Mouse (Mus musculus) intestine, embryonic 14.5 days (tissue): ENCODE data around the gene Far2. TPM values are rescaled to one million over a fixed set of nuclear protein-coding genes. Genes with fewer than 3 reads are reported as not detected.

ENCODE experiments used
- ATAC-seq: fragments of 200-750 bp; cut with Nextera tagmentation; replicated peaks from 2 replicates; pipeline ENCODE4 v1.8.0; 2017; ENCODE audit warnings: low read depth, moderate number of reproducible peaks, moderate TSS enrichment, moderate library complexity; ENCODE audit not compliant: low FRiP score, low TSS enrichment
- DNase-seq: peaks from one replicate; pipeline ENCODE4 v3.0.0-alpha.2; 2018; ENCODE audit warnings: low spot score
- H3K27ac ChIP-seq: fragments of 300-500 bp; sonication (generic); 2 replicates; pipeline ENCODE4 v1.5.1; 2014; ENCODE audit warnings: low read depth, mild to moderate bottlenecking, control low read depth
- H3K27me3 ChIP-seq: fragments of 300-500 bp; sonication (generic); replicated peaks from 2 replicates; pipeline ENCODE4 v1.6.1; 2014; ENCODE audit warnings: low read length, control low read depth; ENCODE audit not compliant: control insufficient read depth, insufficient read depth
- H3K36me3 ChIP-seq: fragments of 300-500 bp; sonication (generic); 2 replicates; pipeline ENCODE4 v1.6.1; 2014; ENCODE audit warnings: low read length, control low read depth; ENCODE audit not compliant: control insufficient read depth, insufficient read depth
- H3K4me1 ChIP-seq: fragments of 300-500 bp; sonication (generic); replicated peaks from 2 replicates; pipeline ENCODE4 v1.6.1; 2014; ENCODE audit warnings: low read length, control low read depth, mixed read lengths; ENCODE audit not compliant: control insufficient read depth, insufficient read depth
- H3K4me2 ChIP-seq: fragments of 300-500 bp; sonication (generic); 2 replicates; pipeline ENCODE4 v1.6.1; 2014; ENCODE audit warnings: low read length
- H3K4me3 ChIP-seq: fragments of 300-500 bp; sonication (generic); 2 replicates; pipeline ENCODE4 v1.5.1; 2014; ENCODE audit warnings: low read depth, low read length, control low read depth, mixed read lengths
- H3K9ac ChIP-seq: fragments of 300-500 bp; sonication (generic); 2 replicates; pipeline ENCODE4 v1.6.1; 2014; ENCODE audit warnings: mild to moderate bottlenecking, low read length
- H3K9me3 ChIP-seq: fragments of 300-500 bp; sonication (generic); 2 replicates; pipeline ENCODE4 v1.6.1; 2016; ENCODE audit warnings: low read length, control low read depth; ENCODE audit not compliant: control insufficient read depth
- WGBS: fragments of 180-500 bp; shearing (Covaris S2); extraction: QIAGEN DNeasy Blood & Tissue Kit; methylation state at CpG from one replicate; pipeline ENCODE4 v1.1.7; 2014; 5-methylcytosine and 5-hydroxymethylcytosine counted together
- polyA plus RNA-seq: library from polyadenylated mRNA; unstranded; fragments of >200 nt; fragmentation: Nextera tagmentation; extraction: Ambion mirVana; gene quantifications from 2 replicates; pipeline ENCODE4 v1.2.1, GENCODE M21; 2014

Far2 gene
- polyA plus RNA-seq, 1 experiment from 2014 or later = 4.7 TPM

- Histone ChIP-seq H3K9me3 (no peaks in the 10 kb centered on the region), H3K27me3 (no peaks in the 10 kb centered on the region), H3K36me3 (no peaks in the 10 kb centered on the region), H3K4me1 (no peaks in the 10 kb centered on the region), H3K9ac (no peak overlapping the region), H3K4me2 (no peak overlapping the region), H3K27ac (no peak overlapping the region), H3K4me3 (no peak overlapping the region)
- DNase-seq (no peak), ATAC-seq (no peak)
- 88% methylated on average over 4 of the region's 4 CpGs for WGBS
These were observed 21.7 kb downstream of the Far2 start for GRCm38 (mm10) chr6:148068786-148069185.

- H3K36me3 ChIP-seq = no peaks in the 10 kb centered on the region
- DNase-seq (peak; percentile 23), ATAC-seq (no peak)
- no peaks in the 10 kb centered on the region for H3K9me3 ChIP-seq
- 85% methylated on average over 3 of the region's 3 CpGs for WGBS
- H3K9ac ChIP-seq = no peak overlapping the region
- no peak overlapping the region for H3K27ac ChIP-seq
- no peaks in the 10 kb centered on the region for H3K27me3 ChIP-seq
- H3K4me1 ChIP-seq = no peaks in the 10 kb centered on the region
- H3K4me2 ChIP-seq = no peak overlapping the region
- no peak overlapping the region for H3K4me3 ChIP-seq
These were observed 26.5 kb downstream of the Far2 start for GRCm38 (mm10) chr6:148073599-148073998.

GRCm38 (mm10) chr6:148074211-148074864, 27.3 kb downstream of the Far2 start:
- Histone ChIP-seq H3K4me2 (no peak overlapping the region), H3K27ac (no peak overlapping the region), H3K9ac (no peak overlapping the region), H3K4me3 (no peak overlapping the region), H3K9me3 (no peaks in the 10 kb centered on the region), H3K36me3 (no peaks in the 10 kb centered on the region), H3K4me1 (no peaks in the 10 kb centered on the region), H3K27me3 (no peaks in the 10 kb centered on the region)
- DNase-seq = peak; percentile 46
- no peak for ATAC-seq

- H3K4me2 ChIP-seq = no peak overlapping the region
These were observed 36.8 kb downstream of the Far2 start for GRCm38 (mm10) chr6:148083864-148084263.

GRCm38 (mm10) chr6:148084403-148084802, 37.3 kb downstream of the Far2 start:
- Histone ChIP-seq H3K27me3 (no peaks in the 10 kb centered on the region), H3K4me1 (no peaks in the 10 kb centered on the region), H3K9ac (no peak overlapping the region), H3K36me3 (no peaks in the 10 kb centered on the region), H3K27ac (no peak overlapping the region), H3K4me2 (no peak overlapping the region), H3K9me3 (no peaks in the 10 kb centered on the region), H3K4me3 (no peak overlapping the region)
- ATAC-seq = no peak
- no peak for DNase-seq
- 71% methylated on average over 2 of the region's 2 CpGs for WGBS

More at GRCm38 (mm10) chr6:148083864-148084263, 36.8 kb downstream of the Far2 start:
- 75% methylated on average over 2 of the region's 2 CpGs for WGBS
- Histone ChIP-seq H3K36me3 (no peaks in the 10 kb centered on the region), H3K4me3 (no peak overlapping the region), H3K27me3 (no peaks in the 10 kb centered on the region), H3K4me1 (no peaks in the 10 kb centered on the region), H3K9ac (no peak overlapping the region), H3K9me3 (no peaks in the 10 kb centered on the region), H3K27ac (no peak overlapping the region)
- no peak for DNase-seq
- no peak for ATAC-seq

- Histone ChIP-seq H3K27ac (no peak overlapping the region), H3K4me3 (no peak overlapping the region), H3K27me3 (no peaks in the 10 kb centered on the region), H3K4me1 (no peaks in the 10 kb centered on the region), H3K4me2 (no peak overlapping the region), H3K9me3 (no peaks in the 10 kb centered on the region), H3K9ac (no peak overlapping the region), H3K36me3 (no peaks in the 10 kb centered on the region)
- no peak for DNase-seq
- 70% methylated on average over 3 of the region's 3 CpGs for WGBS
- ATAC-seq = no peak
These were observed 50.0 kb downstream of the Far2 start for GRCm38 (mm10) chr6:148097039-148097438.

GRCm38 (mm10) chr6:148101977-148102376, 54.9 kb downstream of the Far2 start:
- Histone ChIP-seq H3K27ac (no peak overlapping the region), H3K4me3 (no peak overlapping the region), H3K27me3 (no peaks in the 10 kb centered on the region), H3K36me3 (no peaks in the 10 kb centered on the region), H3K9me3 (no peaks in the 10 kb centered on the region), H3K4me2 (no peak overlapping the region), H3K4me1 (no peaks in the 10 kb centered on the region), H3K9ac (no peak overlapping the region)
- WGBS = 54% methylated on average over 3 of the region's 3 CpGs
- no peak for ATAC-seq
- DNase-seq = no peak

- H3K9ac ChIP-seq = no peak overlapping the region
- no peaks in the 10 kb centered on the region for H3K9me3 ChIP-seq
- H3K4me2 ChIP-seq = no peak overlapping the region
- WGBS = 84% methylated on average over 1 of the region's 1 CpGs
- H3K36me3 ChIP-seq = no peaks in the 10 kb centered on the region
- H3K27ac ChIP-seq = no peak overlapping the region
- H3K27me3 ChIP-seq = no peaks in the 10 kb centered on the region
- DNase-seq (no peak), ATAC-seq (no peak)
- H3K4me3 ChIP-seq = no peak overlapping the region
- no peaks in the 10 kb centered on the region for H3K4me1 ChIP-seq
These were observed 55.4 kb downstream of the Far2 start for GRCm38 (mm10) chr6:148102434-148102833.

- WGBS = 35% methylated on average over 9 of the region's 9 CpGs
- no peak for DNase-seq
- Histone ChIP-seq H3K9ac (no peak overlapping the region), H3K27ac (no peak overlapping the region), H3K4me3 (no peak overlapping the region), H3K4me1 (no peaks in the 10 kb centered on the region), H3K27me3 (no peaks in the 10 kb centered on the region), H3K4me2 (no peak overlapping the region), H3K36me3 (no peaks in the 10 kb centered on the region), H3K9me3 (no peaks in the 10 kb centered on the region)
- no peak for ATAC-seq
These were observed 57.2 kb downstream of the Far2 start for GRCm38 (mm10) chr6:148104212-148104611.
